Comparison of ENCODE assay signal across 8 mouse cellular contexts in the genomic region with DNA sequence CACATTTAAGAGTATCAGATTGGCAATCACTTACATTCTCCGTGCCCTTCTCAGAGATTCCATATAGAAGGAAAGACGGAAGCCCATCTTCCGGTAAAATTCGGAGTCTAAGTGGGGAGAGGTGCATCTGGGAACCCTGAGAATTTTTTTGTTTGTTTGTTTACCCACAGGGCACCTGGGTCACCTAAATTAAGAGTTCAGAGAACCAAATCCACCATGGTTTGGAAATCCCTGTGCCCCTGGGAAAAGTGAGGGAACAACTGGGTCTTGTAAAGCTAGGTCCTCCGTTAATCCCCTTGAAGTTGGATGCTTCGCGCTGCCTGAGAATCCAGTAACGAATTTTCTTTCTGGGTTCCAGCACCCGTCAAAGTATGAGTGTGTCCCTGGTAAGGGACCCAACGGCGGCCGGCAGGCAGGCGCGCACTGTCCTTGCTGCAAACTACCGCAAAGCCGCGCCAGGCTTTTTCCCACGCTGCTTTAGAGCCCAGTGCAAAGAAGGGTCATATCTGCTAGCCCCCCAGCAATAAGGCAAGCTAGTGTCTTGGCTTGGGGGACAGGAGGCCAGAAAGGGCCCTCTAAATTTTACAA. TPM values are rescaled to one million over a fixed set of nuclear protein-coding genes. Genes with fewer than 3 reads are reported as not detected.
DNase-seq lines count a peak whose midpoint lies in the region; ATAC-seq and TF ChIP-seq lines count a peak whose summit lies in the region.

No protein-coding gene starts in this region.

- peak overlapping the region; percentile 54 for H3K9ac ChIP-seq in ES-Bruce4 (ENCODE audit: low read depth, poor library complexity, severe bottlenecking)
- H3K9ac ChIP-seq in heart, embryonic 12.5 days: no peak overlapping the region
- peak overlapping the region; percentile 27 for H3K9ac ChIP-seq in liver, embryonic 16.5 days (ENCODE audit: low read depth, low read length)

- H3K27me3 ChIP-seq in ES-Bruce4 (ENCODE audit: control insufficient read depth, insufficient read depth, low read length, poor library complexity, severe bottlenecking): no peaks in the 10 kb centered on the region
- H3K27me3 ChIP-seq in heart, embryonic 12.5 days (replicated peaks): peaks cover 61% of the 10 kb centered on the region
- H3K27me3 ChIP-seq in liver, embryonic 16.5 days (ENCODE audit: control insufficient read depth, insufficient read depth, low read depth, low read length): peaks cover 56% of the 10 kb centered on the region

- no peak for TF ChIP-seq EP300 in ES-Bruce4 (IDR thresholded peaks at IDR 0.05; ENCODE audit: insufficient read depth, low read depth, low read length)

- intact Hi-C loops in gastrocnemius, adult 2 months (cut with DNase I): no loop called here
- intact Hi-C loops in gastrocnemius, postnatal 14 days (cut with DNase I; ENCODE audit: low total_unique reads): no loop called here

- H3K36me3 ChIP-seq in ES-Bruce4 (ENCODE audit: control insufficient read depth, insufficient read depth, low read length, poor library complexity, severe bottlenecking): peaks cover 19% of the 10 kb centered on the region
- no peaks in the 10 kb centered on the region for H3K36me3 ChIP-seq in heart, embryonic 12.5 days
- no peaks in the 10 kb centered on the region for H3K36me3 ChIP-seq in liver, embryonic 16.5 days (ENCODE audit: control insufficient read depth, insufficient read depth)

- peak overlapping the region; percentile 75 for H3K4me3 ChIP-seq in gastrocnemius, adult 2 months
- peak overlapping the region; percentile 34 for H3K4me3 ChIP-seq in ES-Bruce4 (ENCODE audit: low read depth, low read length)
- peak overlapping the region; percentile 51 for H3K4me3 ChIP-seq in heart, embryonic 12.5 days
- H3K4me3 ChIP-seq in liver, embryonic 16.5 days (ENCODE audit: low read depth, low read length): peak overlapping the region; percentile 56

- ATAC-seq in heart, embryonic 12.5 days (ENCODE audit: insufficient number of reproducible peaks, low FRiP score): no peak
- ATAC-seq in liver, embryonic 16.5 days (ENCODE audit: low read depth): no peak

- peak overlapping the region; percentile 97 for H3K4me2 ChIP-seq in heart, embryonic 12.5 days
- H3K4me2 ChIP-seq in liver, embryonic 16.5 days (ENCODE audit: low read depth, low read length): peak overlapping the region; percentile 45

- TF ChIP-seq CTCF in gastrocnemius, adult 2 months (IDR thresholded peaks at IDR 0.05): no peak
- no peak for TF ChIP-seq CTCF in ES-Bruce4 (IDR thresholded peaks at IDR 0.05; ENCODE audit: low read depth, low read length)

- DNase-seq in gastrocnemius, adult 2 months: no peak
- no peak for DNase-seq in gastrocnemius, postnatal 14 days
- DNase-seq in urinary bladder, postnatal 4 days (ENCODE audit: low spot score in 2 of 2): no peak
- no peak for DNase-seq in testis, postnatal 14 days (ENCODE audit: low spot score)
- DNase-seq in layer of hippocampus, postnatal 36 days: no peak

- no peak for TF ChIP-seq POLR2A in ES-Bruce4 (IDR thresholded peaks at IDR 0.05; ENCODE audit: insufficient read depth, low read length)

- H3K4me1 ChIP-seq in ES-Bruce4 (ENCODE audit: control insufficient read depth, insufficient read depth, low read length): peaks cover 4% of the 10 kb centered on the region
- peaks cover 38% of the 10 kb centered on the region for H3K4me1 ChIP-seq in heart, embryonic 12.5 days (replicated peaks)
- H3K4me1 ChIP-seq in liver, embryonic 16.5 days (ENCODE audit: control insufficient read depth, low read depth, low read length): no peaks in the 10 kb centered on the region; the same call in 1 of the 2 replicates

- WGBS in heart, embryonic 12.5 days: 1% methylated on average over 18 of the region's 18 CpGs
- WGBS in liver, embryonic 16.5 days (ENCODE audit: insufficient replicate concordance): 1% methylated on average over 18 of the region's 18 CpGs

- H3K9me3 ChIP-seq in ES-Bruce4 (replicated peaks; ENCODE audit: control insufficient read depth, insufficient read depth, low read length, poor library complexity, severe bottlenecking): no peaks in the 10 kb centered on the region
- H3K9me3 ChIP-seq in heart, embryonic 12.5 days (replicated peaks): 0 out of 2 replicates have a peak, but pooled peaks cover 5% of the 10 kb centered on the region
- H3K9me3 ChIP-seq in liver, embryonic 16.5 days (replicated peaks; ENCODE audit: control insufficient read depth, low read length): no peaks in the 10 kb centered on the region

- H3K27ac ChIP-seq in gastrocnemius, adult 2 months: no peak overlapping the region
- no peak overlapping the region for H3K27ac ChIP-seq in ES-Bruce4 (ENCODE audit: insufficient read depth, low read length)
- H3K27ac ChIP-seq in heart, embryonic 12.5 days (ENCODE audit: poor library complexity, severe bottlenecking): no peak overlapping the region
- peak overlapping the region; percentile 35 for H3K27ac ChIP-seq in liver, embryonic 16.5 days (ENCODE audit: low read length)

RNA-seq across cellular contexts. Expression of gene Nr5a2, which starts 13.3 kb away (rescaled TPM):
- total RNA-seq in gastrocnemius, adult 2 months (2021): under 1 TPM; 0.11 to 0.26 TPM
- 1 to 10 TPM; 1.6 to 2.6 TPM for total RNA-seq in gastrocnemius, postnatal 14 days (2021)
- 32.7 and 33.9 TPM in 2 replicates for polyA plus RNA-seq in ES-Bruce4 (2011; ENCODE audit: insufficient read depth, insufficient read length, low read depth, missing spikeins)
- 0.04 and 0.12 TPM in 2 replicates for polyA plus RNA-seq in heart, embryonic 12.5 days (2016; fragmentation: Nextera tagmentation; extraction: Ambion mirVana)
- polyA plus RNA-seq in liver, embryonic 16.5 days (2015; fragmentation: Nextera tagmentation; extraction: Ambion mirVana): 2.2 and 2.9 TPM in 2 replicates
- total RNA-seq in layer of hippocampus, postnatal 36 days (2021): not detected
